Mouse (Mus musculus) hindbrain, embryonic 16.5 days (tissue): ENCODE measurements around the gene Wipi1. TPM values are rescaled to one million over a fixed set of nuclear protein-coding genes. Genes with fewer than 3 reads are reported as not detected.

Experiments
- ATAC-seq: fragments of 200-750 bp; cut with Nextera tagmentation; 2 replicates; pipeline ENCODE4 v1.8.0; 2017; ENCODE audit warnings: moderate TSS enrichment, moderate library complexity
- H3K27ac ChIP-seq: fragments of 300-500 bp; sonication (generic); 2 replicates; pipeline ENCODE4 v1.5.1; 2014; ENCODE audit warnings: low read depth, mild to moderate bottlenecking, control low read depth, low read length, moderate library complexity
- H3K27me3 ChIP-seq: fragments of 300-500 bp; sonication (generic); replicated peaks from 2 replicates; pipeline ENCODE4 v1.6.1; 2014; ENCODE audit warnings: low read length; ENCODE audit not compliant: control insufficient read depth, insufficient read depth
- H3K36me3 ChIP-seq: fragments of 300-500 bp; sonication (generic); 2 replicates; pipeline ENCODE4 v1.6.1; 2014; ENCODE audit warnings: mild to moderate bottlenecking, low read length, moderate library complexity, mixed read lengths; ENCODE audit not compliant: control insufficient read depth, insufficient read depth
- H3K4me1 ChIP-seq: fragments of 300-500 bp; sonication (generic); 2 replicates; pipeline ENCODE4 v1.6.1; 2014; ENCODE audit warnings: low read depth, low read length; ENCODE audit not compliant: control insufficient read depth, insufficient read depth
- H3K4me2 ChIP-seq: fragments of 300-500 bp; sonication (generic); 2 replicates; pipeline ENCODE4 v1.6.1; 2014; ENCODE audit warnings: mild to moderate bottlenecking, low read length, control low read depth, moderate library complexity
- H3K4me3 ChIP-seq: fragments of 300-500 bp; sonication (generic); 2 replicates; pipeline ENCODE4 v1.5.1; 2014; ENCODE audit warnings: mild to moderate bottlenecking, low read length, control low read depth, moderate library complexity
- H3K9ac ChIP-seq: fragments of 300-500 bp; sonication (generic); 2 replicates; pipeline ENCODE4 v1.6.1; 2014; ENCODE audit warnings: low read depth, mild to moderate bottlenecking, control low read depth, low read length, moderate library complexity
- H3K9me3 ChIP-seq: fragments of 300-500 bp; sonication (generic); 2 replicates; pipeline ENCODE4 v1.6.1; 2014; ENCODE audit warnings: mild to moderate bottlenecking, low read length, moderate library complexity; ENCODE audit not compliant: control insufficient read depth
- WGBS: fragments of 180-500 bp; shearing (Covaris S2); extraction: QIAGEN DNeasy Blood & Tissue Kit; methylation state at CpG from one replicate; pipeline ENCODE4 v1.1.7; 2014; 5-methylcytosine and 5-hydroxymethylcytosine counted together
- polyA plus RNA-seq: library from polyadenylated mRNA; unstranded; fragments of >200 nt; fragmentation: Nextera tagmentation; extraction: Ambion mirVana; gene quantifications from 2 replicates; pipeline ENCODE4 v1.2.1, GENCODE M21; 2015

Wipi1 gene
- polyA plus RNA-seq, 1 experiment from 2014 or later, result 18.9 TPM

GRCm38 (mm10) chr11:109557419-109557818 lies 54.3 kb downstream of the Wipi1 start:
- H3K36me3 ChIP-seq, result no peaks in the 10 kb centered on the region
- H3K27ac ChIP-seq, result no peak overlapping the region
- H3K4me2 ChIP-seq, result no peak overlapping the region
- H3K9me3 ChIP-seq, result no peaks in the 10 kb centered on the region
- no peak for ATAC-seq
- 90% methylated on average over 11 of the region's 11 CpGs for WGBS
- no peak overlapping the region for H3K9ac ChIP-seq
- H3K27me3 ChIP-seq, result no peaks in the 10 kb centered on the region
- H3K4me1 ChIP-seq, result no peaks in the 10 kb centered on the region
- no peak overlapping the region for H3K4me3 ChIP-seq

GRCm38 (mm10) chr11:109556130-109556529 lies 55.6 kb downstream of the Wipi1 start:
- no peak overlapping the region for H3K27ac ChIP-seq
- no peaks in the 10 kb centered on the region for H3K4me1 ChIP-seq
- H3K4me2 ChIP-seq, result no peak overlapping the region
- no peaks in the 10 kb centered on the region for H3K9me3 ChIP-seq
- WGBS, result 90% methylated on average over 6 of the region's 6 CpGs
- no peaks in the 10 kb centered on the region for H3K36me3 ChIP-seq
- no peaks in the 10 kb centered on the region for H3K27me3 ChIP-seq
- H3K9ac ChIP-seq, result no peak overlapping the region
- no peak for ATAC-seq
- no peak overlapping the region for H3K4me3 ChIP-seq

- H3K27ac ChIP-seq, result no peak overlapping the region
- ATAC-seq, result no peak
- no peak overlapping the region for H3K4me3 ChIP-seq
- no peaks in the 10 kb centered on the region for H3K27me3 ChIP-seq
- 43% methylated on average over 3 of the region's 3 CpGs for WGBS
- no peak overlapping the region for H3K9ac ChIP-seq
- no peak overlapping the region for H3K4me2 ChIP-seq
- no peaks in the 10 kb centered on the region for H3K4me1 ChIP-seq
- H3K36me3 ChIP-seq, result no peaks in the 10 kb centered on the region
- no peaks in the 10 kb centered on the region for H3K9me3 ChIP-seq
Observed at GRCm38 (mm10) chr11:109554443-109554842, 57.3 kb downstream of the Wipi1 start.

GRCm38 (mm10) chr11:109553921-109554320 lies 57.8 kb downstream of the Wipi1 start:
- no peak for ATAC-seq
- H3K27me3 ChIP-seq, result no peaks in the 10 kb centered on the region
- no peak overlapping the region for H3K9ac ChIP-seq
- H3K27ac ChIP-seq, result no peak overlapping the region
- 86% methylated on average over 4 of the region's 4 CpGs for WGBS
- no peak overlapping the region for H3K4me2 ChIP-seq
- H3K4me1 ChIP-seq, result no peaks in the 10 kb centered on the region
- no peaks in the 10 kb centered on the region for H3K9me3 ChIP-seq
- H3K4me3 ChIP-seq, result no peak overlapping the region
- H3K36me3 ChIP-seq, result no peaks in the 10 kb centered on the region

- Histone ChIP-seq H3K36me3 (no peaks in the 10 kb centered on the region), H3K9me3 (no peaks in the 10 kb centered on the region), H3K27me3 (no peaks in the 10 kb centered on the region), H3K9ac (no peak overlapping the region), H3K4me3 (no peak overlapping the region), H3K4me1 (no peaks in the 10 kb centered on the region), H3K4me2 (no peak overlapping the region), H3K27ac (no peak overlapping the region)
- WGBS, result 79% methylated on average over 5 of the region's 5 CpGs
- ATAC-seq, result no peak
Observed at GRCm38 (mm10) chr11:109549599-109550290, 62.0 kb downstream of the Wipi1 start.

GRCm38 (mm10) chr11:109547652-109548051 lies 64.1 kb downstream of the Wipi1 start:
- Histone ChIP-seq H3K27me3 (no peaks in the 10 kb centered on the region), H3K9me3 (no peaks in the 10 kb centered on the region), H3K4me3 (no peak overlapping the region), H3K9ac (no peak overlapping the region), H3K4me1 (no peaks in the 10 kb centered on the region), H3K27ac (no peak overlapping the region), H3K36me3 (no peaks in the 10 kb centered on the region), H3K4me2 (no peak overlapping the region)
- 100% methylated on average over 1 of the region's 1 CpGs for WGBS
- no peak for ATAC-seq

- Histone ChIP-seq H3K9ac (no peak overlapping the region), H3K27ac (no peak overlapping the region), H3K36me3 (no peaks in the 10 kb centered on the region), H3K27me3 (no peaks in the 10 kb centered on the region), H3K4me3 (no peak overlapping the region), H3K4me2 (no peak overlapping the region), H3K4me1 (no peaks in the 10 kb centered on the region), H3K9me3 (no peaks in the 10 kb centered on the region)
- ATAC-seq, result no peak
- WGBS, result 59% methylated on average over 16 of the region's 16 CpGs
Observed at GRCm38 (mm10) chr11:109546305-109547001, 65.3 kb downstream of the Wipi1 start.

GRCm38 (mm10) chr11:109545700-109546143 lies 66.0 kb downstream of the Wipi1 start:
- H3K9ac ChIP-seq, result no peak overlapping the region
- no peaks in the 10 kb centered on the region for H3K36me3 ChIP-seq
- H3K9me3 ChIP-seq, result no peaks in the 10 kb centered on the region
- 77% methylated on average over 12 of the region's 12 CpGs for WGBS
- no peak overlapping the region for H3K27ac ChIP-seq
- H3K4me2 ChIP-seq, result no peak overlapping the region
- ATAC-seq, result no peak
- no peaks in the 10 kb centered on the region for H3K27me3 ChIP-seq
- H3K4me3 ChIP-seq, result no peak overlapping the region
- no peaks in the 10 kb centered on the region for H3K4me1 ChIP-seq

- no peaks in the 10 kb centered on the region for H3K27me3 ChIP-seq
- H3K4me3 ChIP-seq, result no peak overlapping the region
- no peak for ATAC-seq
- no peak overlapping the region for H3K4me2 ChIP-seq
- no peak overlapping the region for H3K9ac ChIP-seq
- H3K4me1 ChIP-seq, result no peaks in the 10 kb centered on the region
- WGBS, result 70% methylated on average over 7 of the region's 7 CpGs
- no peaks in the 10 kb centered on the region for H3K9me3 ChIP-seq
- H3K27ac ChIP-seq, result no peak overlapping the region
- no peaks in the 10 kb centered on the region for H3K36me3 ChIP-seq
Observed at GRCm38 (mm10) chr11:109545265-109545664, 66.5 kb downstream of the Wipi1 start.
